Mouse (Mus musculus) urinary bladder, adult 2 months (tissue): ENCODE measurements around the gene Gucy2g. TPM values are rescaled to one million over a fixed set of nuclear protein-coding genes. Genes with fewer than 3 reads are reported as not detected.

Source experiments
- DNase-seq: peaks from one replicate; pipeline ENCODE4 v3.0.0; 2022; ENCODE audit warnings: low spot score
- polyA plus RNA-seq: library from polyadenylated mRNA; depleted of rRNA; stranded (reverse); fragments of >200 nt; gene quantifications from 2 replicates; pipeline ENCODE4 v1.2.3, GENCODE M21; 2012

Gucy2g gene
- polyA plus RNA-seq, 1 experiment: 0.14 TPM

DNA sequence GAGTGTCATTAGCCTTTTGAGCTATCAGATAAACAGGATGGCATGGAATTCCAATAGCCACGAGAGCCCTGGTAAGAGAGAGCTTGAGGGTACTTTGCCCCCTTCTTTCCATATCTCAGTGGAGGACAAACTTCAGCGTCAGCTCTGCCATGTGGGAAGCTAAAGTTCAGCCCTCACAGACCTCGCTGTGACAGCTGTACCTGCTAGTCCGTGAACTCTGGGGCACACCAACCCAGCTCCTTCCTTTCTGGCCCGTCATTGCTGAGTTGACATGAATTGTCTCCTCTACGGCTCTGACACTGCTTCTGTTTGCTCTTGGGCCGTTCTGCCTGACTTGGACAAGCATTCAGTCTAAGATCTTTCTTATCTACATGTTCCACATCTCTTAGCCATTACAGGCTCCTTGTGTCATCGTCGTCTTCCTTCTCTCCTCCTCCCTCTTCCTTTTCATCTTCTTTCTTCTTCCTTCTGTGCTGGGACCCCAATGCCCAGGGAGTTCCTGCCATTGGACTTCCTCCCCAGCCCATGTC, 7.0 kb upstream of the Gucy2g start:
- DNase-seq: no peak

DNA sequence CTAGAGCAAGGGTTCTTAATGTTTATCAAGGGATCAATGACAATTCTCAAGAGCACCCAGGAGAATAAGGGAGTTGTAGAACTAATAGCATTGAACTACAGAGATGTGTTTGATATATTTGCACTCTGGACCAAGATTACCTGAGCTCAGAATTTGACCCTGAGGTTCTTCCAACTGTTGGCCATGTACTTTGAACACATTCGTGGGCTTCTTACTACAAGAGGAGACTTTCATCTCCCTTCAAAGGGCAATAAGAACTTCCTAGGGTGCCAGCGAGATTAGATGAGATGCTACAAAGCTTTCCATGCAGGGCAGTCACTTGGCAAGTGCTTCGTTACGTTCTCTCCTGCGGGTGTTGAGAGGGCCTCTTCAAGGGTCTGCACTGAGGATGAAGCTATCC, 6.5 kb upstream of the Gucy2g start:
- DNase-seq: no peak

GRCm38 (mm10) chr19:55244791-55245231, 3.8 kb upstream of the Gucy2g start:
- no peak for DNase-seq

- DNase-seq: no peak
Observed at GRCm38 (mm10) chr19:55239766-55240426, 1.1 kb downstream of the Gucy2g start.

DNA sequence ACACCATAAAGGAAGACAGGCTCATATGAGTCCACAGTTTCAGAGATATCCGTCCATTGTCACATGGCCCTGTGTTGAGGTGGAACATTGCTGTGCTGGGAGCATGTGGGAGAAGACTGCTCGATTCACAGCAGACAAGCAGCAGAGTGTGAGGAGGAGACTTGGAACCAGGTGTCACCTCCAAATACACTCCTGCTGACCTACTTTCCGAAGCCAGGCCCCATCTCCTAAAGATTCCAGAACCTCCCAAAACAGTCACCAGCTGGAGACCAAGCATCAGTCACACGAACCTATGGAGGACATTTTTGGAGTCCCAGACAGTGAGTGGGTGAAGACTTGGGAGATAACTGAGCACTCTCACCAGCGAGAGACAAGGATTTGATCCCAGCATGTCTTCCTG, 4.5 kb downstream of the Gucy2g start:
- DNase-seq: no peak

- DNase-seq: no peak
Observed at GRCm38 (mm10) chr19:55236026-55236425, 5.0 kb downstream of the Gucy2g start.

DNA sequence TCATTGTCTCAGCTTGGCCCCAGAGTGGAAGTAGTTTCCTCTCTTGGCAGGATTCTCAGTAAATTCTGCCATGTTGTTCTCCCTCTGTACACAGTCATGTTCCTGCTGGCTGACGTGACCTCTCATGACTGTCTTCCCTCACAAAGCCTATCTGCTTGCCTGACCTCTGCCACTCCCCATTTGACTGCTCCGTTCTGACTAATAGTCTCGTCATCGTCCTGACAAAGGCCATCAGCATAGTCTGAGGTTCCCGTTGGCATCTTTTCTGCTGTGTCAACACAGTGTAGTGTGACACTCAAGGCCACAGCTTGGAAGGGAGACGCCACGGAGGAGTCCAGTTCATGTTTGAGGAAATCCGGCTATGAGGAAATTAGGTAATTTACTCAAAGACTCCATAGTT, 8.9 kb downstream of the Gucy2g start:
- DNase-seq: no peak

DNA sequence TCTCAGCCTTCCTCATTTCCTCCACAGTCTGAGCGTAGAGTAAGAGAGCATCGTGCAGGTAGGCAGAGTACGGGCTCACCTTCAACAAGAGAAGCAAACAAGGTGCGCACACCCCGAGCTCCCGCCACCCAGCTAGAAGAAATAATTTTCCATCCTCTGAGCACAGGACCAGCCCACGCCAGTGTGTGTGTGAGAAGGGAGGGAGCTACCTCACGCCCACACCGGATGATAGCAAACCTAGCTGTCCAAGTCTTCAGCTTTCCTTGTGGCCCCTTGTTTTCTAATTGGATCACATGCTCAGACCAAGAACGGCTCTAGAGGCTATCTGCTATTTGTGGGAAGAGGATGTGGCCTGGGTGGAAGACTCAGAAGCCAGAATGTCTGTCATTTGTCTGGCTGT, 10.0 kb downstream of the Gucy2g start:
- DNase-seq: no peak

DNA sequence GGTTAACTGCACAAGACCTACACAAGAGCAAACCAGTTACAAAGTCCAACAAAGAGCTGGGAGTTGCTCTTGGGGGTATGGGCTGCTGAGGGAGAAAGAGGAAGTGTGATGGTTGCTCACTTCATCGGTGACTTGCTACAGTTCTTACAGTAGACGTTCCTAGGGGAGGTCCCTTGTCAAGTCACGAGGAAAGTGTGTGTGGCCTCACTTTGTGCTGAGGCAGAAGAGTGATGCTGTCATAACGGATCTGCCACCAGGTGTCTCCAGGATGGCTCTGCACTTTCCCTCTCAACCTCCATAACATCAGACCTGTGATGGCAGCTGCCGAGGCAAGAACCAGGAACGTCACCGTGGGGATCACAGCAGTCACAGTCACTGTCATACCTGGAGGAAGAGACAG, 13.9 kb downstream of the Gucy2g start:
- DNase-seq: no peak

- no peak for DNase-seq
Observed at GRCm38 (mm10) chr19:55226621-55227020, 14.4 kb downstream of the Gucy2g start.

GRCm38 (mm10) chr19:55222268-55222667, 18.8 kb downstream of the Gucy2g start:
- no peak for DNase-seq

- no peak for DNase-seq
Observed at GRCm38 (mm10) chr19:55221208-55221607, 19.8 kb downstream of the Gucy2g start.

GRCm38 (mm10) chr19:55219359-55219758, 21.7 kb downstream of the Gucy2g start:
- DNase-seq: no peak

- no peak for DNase-seq
Observed at GRCm38 (mm10) chr19:55218741-55219221, 22.3 kb downstream of the Gucy2g start.

GRCm38 (mm10) chr19:55218192-55218739, 22.8 kb downstream of the Gucy2g start:
- DNase-seq: peak; percentile 67

GRCm38 (mm10) chr19:55217365-55217764, 23.7 kb downstream of the Gucy2g start:
- DNase-seq: no peak

GRCm38 (mm10) chr19:55216876-55217275, 24.2 kb downstream of the Gucy2g start:
- DNase-seq: no peak

DNA sequence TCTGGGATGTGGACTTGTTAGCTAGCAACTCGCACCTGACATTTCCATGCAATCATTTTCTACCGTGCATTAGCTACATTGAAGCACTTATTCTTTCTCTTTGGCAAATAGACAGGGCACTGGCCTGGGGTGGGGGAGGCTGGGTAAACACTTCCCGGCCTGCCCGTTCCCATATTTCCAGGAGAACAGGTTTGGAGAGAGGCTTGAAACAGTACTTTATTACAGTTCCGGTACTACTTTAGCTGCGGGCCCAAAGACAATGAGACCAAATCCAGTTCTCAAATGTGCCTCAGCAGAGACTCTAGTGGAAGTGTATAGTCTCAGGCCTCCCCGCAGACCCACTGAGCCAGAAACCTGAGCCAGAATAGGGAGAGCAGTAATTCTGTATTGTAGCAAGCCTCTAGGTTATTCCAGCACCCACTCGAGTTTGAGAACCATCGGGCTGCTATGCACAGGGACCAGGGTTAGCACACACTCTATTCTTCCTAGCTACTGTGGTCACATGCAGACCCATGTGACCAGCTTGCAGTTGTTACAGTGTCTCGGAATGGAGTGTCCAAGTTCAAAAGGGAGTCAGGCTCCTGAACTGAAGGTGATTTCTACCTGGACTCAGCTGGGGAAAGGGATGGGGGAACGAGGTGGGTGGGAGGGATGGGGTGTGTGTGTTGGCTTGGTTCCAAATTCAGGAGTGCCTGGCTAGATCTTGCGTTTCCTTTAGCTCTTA, 27.3 kb downstream of the Gucy2g start:
- no peak for DNase-seq

DNA sequence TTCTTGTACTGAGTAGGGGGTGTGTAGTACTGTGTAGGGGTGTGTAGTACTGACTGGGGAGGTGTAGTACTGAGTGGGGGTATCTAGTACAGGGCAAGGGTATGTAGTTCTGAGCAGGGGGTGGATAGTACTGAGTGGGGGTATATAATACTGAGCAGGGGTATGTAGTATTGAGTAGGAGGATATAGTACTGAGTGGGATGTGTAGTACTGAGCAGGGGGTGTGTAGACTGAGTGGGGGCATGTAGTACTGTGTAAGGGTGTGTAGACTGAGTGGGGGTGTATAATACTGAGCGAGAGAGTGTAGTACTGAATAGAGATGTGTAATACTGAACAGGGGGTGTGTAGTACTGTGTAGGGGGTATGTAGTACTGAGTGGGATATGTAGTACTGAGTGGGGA, 29.3 kb downstream of the Gucy2g start:
- DNase-seq: no peak

DNA sequence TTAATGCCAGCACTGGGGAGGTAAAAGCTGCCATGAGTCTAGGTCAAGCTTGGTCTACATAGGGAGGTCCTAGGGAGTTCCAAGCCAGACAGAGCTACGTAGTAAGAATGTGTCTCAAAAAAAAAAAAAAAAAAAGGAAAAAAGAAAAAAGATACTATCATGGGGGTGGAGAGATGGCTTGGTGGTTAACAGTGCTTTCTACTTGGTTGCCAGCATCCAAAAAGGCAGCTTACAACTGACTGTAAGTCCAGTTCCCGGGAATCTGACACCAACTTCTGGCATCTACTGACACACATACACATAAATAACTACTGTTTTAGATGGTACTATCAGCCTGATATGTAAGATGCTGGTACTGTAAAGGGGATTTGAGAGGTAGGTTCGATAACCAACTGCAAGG, 32.0 kb downstream of the Gucy2g start:
- no peak for DNase-seq

DNA sequence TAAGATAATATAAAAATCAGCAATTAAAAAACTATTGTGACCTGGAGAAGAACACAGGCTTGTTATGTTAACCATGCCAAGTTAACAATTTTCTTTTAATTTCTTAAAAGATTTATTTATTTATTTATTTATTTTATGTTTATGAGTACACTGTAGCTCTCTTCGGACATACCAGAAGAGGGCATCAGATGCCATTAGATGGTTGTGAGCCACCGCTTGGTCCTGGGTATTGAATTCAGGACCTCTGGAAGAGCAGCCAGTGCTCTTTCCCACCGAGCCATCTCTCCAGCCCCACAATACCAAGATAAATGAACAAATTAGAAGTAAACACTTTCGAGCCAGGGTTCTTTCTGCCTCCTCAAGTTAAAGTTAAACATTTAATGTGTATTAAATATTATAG, 32.4 kb downstream of the Gucy2g start:
- no peak for DNase-seq

DNA sequence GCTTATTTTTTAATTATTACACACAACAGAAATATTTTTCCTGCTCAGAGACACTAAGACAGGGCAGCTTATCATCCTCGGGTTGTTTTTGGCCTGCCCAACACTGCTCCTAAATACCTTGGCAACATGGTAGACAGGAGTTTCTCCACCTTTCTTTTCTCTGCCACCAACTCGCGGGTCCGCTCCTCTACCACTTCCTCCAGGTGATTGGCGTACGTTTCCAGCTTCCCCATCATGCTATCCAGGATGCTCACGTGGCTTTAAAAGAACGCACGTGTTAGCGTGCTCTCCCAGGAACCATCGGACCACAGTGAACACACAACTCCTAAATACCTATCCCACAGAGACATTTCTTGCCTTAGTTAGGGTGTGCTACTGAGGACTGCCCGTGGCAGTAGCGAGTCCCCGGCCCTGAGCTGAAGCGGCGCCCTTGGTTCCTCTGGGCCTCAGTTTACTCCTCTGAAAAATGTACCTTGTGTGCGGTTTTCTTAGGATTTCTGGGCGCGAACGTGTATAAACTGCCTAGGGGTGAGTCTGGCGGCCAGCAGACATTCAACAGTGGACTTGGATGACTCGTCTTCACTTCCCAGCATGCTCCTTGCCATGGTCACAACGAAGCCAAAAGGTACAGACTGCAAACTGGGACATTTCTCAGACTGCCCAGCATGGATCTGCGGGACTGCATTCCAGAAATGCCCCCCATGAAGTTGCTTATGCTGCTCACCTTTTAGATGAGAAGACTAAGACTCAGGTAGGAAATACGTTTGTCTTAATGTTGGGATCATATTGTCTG, 33.1 kb downstream of the Gucy2g start:
- DNase-seq: no peak
